Mouse (Mus musculus) urinary bladder, adult 18-20 months (tissue): ENCODE measurements around the gene Olfr1373.

Experiments
- DNase-seq, 2 experiments: peaks; one replicate each; pipeline ENCODE4 v3.0.0; 2022; ENCODE audit warnings: low spot score in 2 of 2, mixed read lengths in 2 of 2

Gene Olfr1373

GRCm38 (mm10) chr11:52106438-52106837 lies 38.9 kb downstream of the Olfr1373 start:
- no peak for DNase-seq

- no peak for DNase-seq
Observed at GRCm38 (mm10) chr11:52106037-52106436, 39.3 kb downstream of the Olfr1373 start.

- DNase-seq: no peak
Observed at GRCm38 (mm10) chr11:52105503-52105902, 39.8 kb downstream of the Olfr1373 start.

GRCm38 (mm10) chr11:52102977-52103376 lies 42.4 kb downstream of the Olfr1373 start:
- DNase-seq: no peak

GRCm38 (mm10) chr11:52099771-52100219 lies 45.5 kb downstream of the Olfr1373 start:
- DNase-seq: no peak

- DNase-seq: peak; percentile 33 to 61
Observed at GRCm38 (mm10) chr11:52099031-52099761, 46.1 kb downstream of the Olfr1373 start.

GRCm38 (mm10) chr11:52098398-52098946 lies 46.9 kb downstream of the Olfr1373 start, which contains the start of gene Ppp2ca:
Gene Ppp2ca (plus strand): TSS chr11:52098681.
- DNase-seq: peak; percentile 85 to 99

- DNase-seq: no peak
Observed at GRCm38 (mm10) chr11:52097596-52097995, 47.7 kb downstream of the Olfr1373 start.

GRCm38 (mm10) chr11:52097016-52097415 lies 48.3 kb downstream of the Olfr1373 start:
- no peak for DNase-seq
